Mouse (Mus musculus) frontal cortex, postnatal 25 days (tissue): Measurements from ENCODE around the gene E330021D16Rik.
A peak's percentile ranks its signal among the peaks of the same experiment; 100 is the strongest.

Source experiments
- DNase-seq, 2 experiments: peaks; one replicate each; pipeline ENCODE4 v3.0.0; 2022; ENCODE audit warnings: low spot score in 2 of 2

E330021D16Rik gene

DNA sequence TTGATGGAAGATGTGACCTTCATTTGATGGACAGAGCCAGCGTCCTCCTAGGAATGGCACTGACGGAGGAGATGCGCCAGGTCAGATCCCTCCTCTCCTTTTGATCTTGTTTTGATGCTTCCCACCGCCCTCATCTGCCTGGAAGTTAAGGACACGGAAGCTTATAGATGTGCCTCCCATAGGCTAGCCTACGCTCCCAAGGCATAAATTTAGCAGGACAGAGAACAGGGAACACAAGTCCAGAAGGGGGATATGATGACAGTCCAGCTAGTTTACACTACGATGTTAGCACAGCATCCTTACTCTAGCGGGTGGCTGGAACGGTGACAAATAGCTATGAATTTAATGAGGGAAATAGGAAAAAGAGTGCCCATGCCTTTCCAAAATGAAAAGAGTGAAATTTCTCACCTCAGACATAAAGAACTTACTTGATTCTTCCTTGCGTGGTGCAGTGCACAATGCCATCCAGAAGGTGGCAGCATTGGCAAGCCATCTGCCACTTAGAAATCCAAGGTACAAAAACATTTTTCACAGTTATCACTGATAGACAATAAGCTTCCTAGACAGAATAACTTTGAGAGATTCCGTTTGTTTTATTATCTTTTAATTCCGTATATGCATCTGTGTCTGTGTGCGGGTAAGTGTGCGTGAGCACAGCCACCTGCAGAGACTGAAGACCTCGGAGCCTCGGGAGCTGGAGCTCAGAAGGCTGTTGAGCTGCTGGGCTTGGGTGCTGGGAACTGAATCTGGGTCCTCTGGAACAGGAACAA, 6.9 kb upstream of the E330021D16Rik start:
- peak; percentile 31 to 41 for DNase-seq

GRCm38 (mm10) chr6:136421059-136421458, 5.7 kb upstream of the E330021D16Rik start:
- no peak for DNase-seq

GRCm38 (mm10) chr6:136418889-136419835, 3.8 kb upstream of the E330021D16Rik start:
- DNase-seq, result no peak

- DNase-seq, result no peak
These were observed 3.0 kb upstream of the E330021D16Rik start for GRCm38 (mm10) chr6:136418333-136418848.

DNA sequence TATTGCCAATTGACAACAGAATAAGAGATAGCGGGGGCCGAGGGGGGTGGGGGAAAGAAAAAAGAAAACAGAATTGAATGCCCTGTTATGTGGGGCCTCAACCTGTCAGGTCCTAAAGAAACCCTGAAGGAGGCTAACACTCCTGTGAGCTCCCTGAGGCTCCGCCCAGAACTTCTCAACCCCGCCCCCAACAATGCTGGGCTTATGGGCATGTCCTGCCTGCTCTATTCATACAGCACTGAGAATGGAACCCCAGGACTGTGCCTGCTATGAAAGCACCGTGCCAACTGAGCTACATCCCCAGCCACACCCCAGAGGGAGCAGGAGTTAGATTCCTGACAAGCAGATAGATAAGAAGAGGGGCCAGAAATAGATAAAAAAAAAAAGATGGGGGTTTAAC, 2.5 kb upstream of the E330021D16Rik start:
- DNase-seq, result no peak

GRCm38 (mm10) chr6:136413856-136414362, 1.5 kb downstream of the E330021D16Rik start:
- DNase-seq, result no peak

DNA sequence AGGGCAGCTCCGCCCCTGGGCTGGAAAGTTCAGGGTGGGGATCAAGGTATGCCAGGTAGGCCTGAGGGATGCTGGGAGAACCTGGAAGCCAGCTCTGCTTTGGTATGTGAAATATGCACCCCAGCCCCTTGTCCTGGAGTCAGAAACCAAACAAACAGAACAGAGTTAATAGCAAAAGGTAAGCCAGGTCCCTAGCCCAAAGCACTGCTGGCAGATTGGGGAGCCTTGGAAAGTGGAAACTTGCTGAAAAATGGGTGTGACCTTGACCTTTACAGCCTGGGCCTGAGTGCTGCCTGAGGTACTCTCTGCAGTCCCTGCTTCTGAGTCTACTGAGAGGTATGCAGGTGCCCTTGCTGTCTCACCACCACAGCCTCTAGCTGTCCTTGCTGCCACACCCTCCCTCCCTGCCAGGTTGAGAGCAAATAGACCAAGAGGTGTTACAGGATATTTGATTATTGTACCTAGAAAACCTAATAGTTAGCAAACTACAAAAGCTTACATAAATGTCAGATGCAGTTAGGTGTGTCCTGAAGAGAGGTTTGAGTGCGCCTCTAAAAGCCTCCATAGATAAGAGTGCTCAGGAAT, 7.7 kb downstream of the E330021D16Rik start:
- DNase-seq, result no peak

DNA sequence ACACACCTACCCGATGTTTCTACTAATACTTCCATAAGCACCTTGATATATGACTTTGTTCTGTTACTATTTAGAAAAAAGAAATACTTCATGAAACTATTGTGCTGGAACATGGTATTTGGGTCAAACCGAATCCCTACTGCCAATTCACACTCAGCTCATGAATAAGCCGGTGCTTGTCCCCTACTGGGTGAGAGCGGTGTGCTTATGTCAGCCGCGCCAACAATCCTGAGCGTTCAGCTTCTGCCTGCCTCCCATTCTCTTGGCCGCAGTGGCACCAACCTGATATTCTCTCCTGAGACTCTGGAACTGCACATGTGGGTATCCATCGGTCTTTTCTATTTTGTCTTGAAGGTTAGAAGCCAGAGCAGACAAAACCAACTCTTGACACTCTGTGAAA, 18.5 kb downstream of the E330021D16Rik start:
- no peak for DNase-seq

DNA sequence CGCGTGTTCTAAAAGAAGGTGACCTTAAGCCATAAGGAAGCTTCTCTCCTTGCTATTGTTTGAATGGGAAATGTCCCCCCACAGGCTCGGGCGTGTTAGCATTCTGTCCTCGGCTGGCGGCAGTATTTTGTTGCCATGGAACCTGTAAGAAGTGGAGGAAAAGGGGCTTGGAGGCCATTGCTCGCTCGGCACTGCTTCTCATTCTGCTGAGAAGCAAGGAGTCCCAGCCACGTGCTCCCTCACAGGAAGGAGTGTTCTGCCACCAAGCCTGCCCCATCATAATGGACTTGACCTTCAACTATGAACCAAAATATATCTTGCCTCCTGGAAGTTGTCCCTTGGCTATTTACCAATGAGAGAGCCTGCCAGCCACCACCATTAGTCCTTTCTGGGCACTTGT, 25.1 kb downstream of the E330021D16Rik start:
- DNase-seq, result no peak

DNA sequence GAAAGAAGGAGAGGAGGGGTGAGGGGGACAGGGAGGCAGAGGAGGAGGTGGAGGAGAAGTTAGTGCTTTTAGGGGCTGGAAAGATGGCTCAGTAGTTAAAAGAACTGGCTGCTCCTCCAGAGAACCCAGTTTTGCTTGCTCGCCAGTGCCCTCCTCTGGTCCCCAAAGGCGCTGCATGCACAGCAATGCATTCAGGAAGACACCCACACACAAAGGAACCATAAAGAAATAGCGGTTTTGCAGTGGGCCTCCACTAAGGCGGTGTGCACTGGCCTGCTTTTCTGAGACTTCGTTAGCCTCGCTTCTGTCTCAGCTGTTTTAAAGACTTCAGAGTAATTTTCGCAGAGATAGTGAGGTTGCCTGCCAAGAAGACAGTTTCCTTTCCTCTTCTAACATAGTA, 30.1 kb downstream of the E330021D16Rik start:
- no peak for DNase-seq

DNA sequence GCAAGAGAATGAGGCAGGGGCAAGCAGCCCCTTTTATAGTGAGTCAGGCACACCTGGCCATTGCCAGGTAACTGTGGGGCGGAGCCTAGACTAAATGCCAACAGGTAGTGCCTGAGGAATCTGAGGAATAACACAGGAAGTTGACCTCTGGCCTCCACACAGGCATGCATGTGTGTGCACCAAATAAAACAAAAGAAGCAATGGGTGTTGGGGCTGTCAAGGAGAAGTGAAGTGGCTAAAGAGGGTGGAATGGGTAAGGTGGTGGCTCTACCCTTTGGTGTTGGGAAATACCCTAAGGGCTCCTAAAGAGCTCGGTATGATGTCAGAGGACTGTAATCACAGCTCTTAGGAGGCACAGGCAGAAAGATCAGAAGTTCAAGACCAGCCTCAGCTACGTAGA, 32.2 kb downstream of the E330021D16Rik start:
- DNase-seq, result no peak

- no peak for DNase-seq
These were observed 39.3 kb downstream of the E330021D16Rik start for GRCm38 (mm10) chr6:136376097-136376496.

GRCm38 (mm10) chr6:136364430-136365098, 50.8 kb downstream of the E330021D16Rik start:
- DNase-seq, result peak in 1 of 2 experiments; percentile 25

- DNase-seq, result no peak
These were observed 51.4 kb downstream of the E330021D16Rik start for GRCm38 (mm10) chr6:136364008-136364407.

GRCm38 (mm10) chr6:136363313-136363712, 52.1 kb downstream of the E330021D16Rik start:
- no peak for DNase-seq

GRCm38 (mm10) chr6:136358471-136358870, 56.9 kb downstream of the E330021D16Rik start:
- DNase-seq, result no peak

- peak; percentile 79 to 89 for DNase-seq
These were observed 61.8 kb downstream of the E330021D16Rik start for GRCm38 (mm10) chr6:136353399-136354184.
